Mouse (Mus musculus) ZHBTc4 (cell line): ENCODE data around the gene Olfr1186.

ENCODE experiments used
- DNase-seq: peaks from one replicate; pipeline ENCODE4 v3.0.0-alpha.2; 2011; ENCODE audit warnings: low read depth, low spot score

Gene Olfr1186

DNA sequence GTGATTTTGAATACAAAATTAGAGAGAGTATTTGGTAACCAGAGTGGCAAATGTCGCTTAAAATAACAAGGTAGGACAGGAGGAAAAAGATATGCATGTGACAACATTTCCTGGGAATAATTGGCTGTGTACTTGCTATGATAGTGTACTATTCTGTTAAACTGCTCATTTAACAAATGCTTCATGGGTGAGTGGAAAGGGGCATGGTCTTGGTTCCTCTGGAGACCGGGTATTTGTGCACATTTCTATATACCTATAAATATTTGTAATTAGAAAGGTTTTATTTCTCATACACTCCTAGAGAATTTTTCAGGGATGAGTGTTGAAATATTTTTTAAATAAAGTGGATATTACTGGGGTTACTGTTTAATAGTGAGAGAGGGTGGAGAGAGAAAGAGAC, at the start of gene Olfr1186:
TSS of gene Olfr1186 (plus strand) at position 301 of the 400 bp plus-strand sequence.
- no peak for DNase-seq

DNA sequence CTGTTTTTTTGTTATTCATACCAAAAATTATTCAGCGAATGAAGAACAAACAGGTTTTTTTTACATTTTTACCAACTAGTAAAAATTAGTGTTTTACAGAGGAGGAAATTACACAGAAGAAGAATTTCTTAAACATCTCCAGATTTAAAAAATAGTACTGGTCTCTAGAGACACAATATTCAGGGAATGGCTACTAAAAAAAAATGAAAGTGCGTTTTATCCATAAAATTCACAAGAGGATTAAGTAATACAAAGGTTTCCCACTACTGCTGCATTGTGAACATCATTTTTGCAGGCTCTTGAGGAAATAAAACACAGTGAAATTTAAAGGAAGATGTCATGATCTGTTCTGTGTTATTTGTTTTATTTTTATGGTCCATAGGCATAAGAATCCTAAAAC, 35.1 kb upstream of the Olfr1186 start, which contains the start of gene Olfr1184:
TSS of gene Olfr1184 (plus strand) at position 301 of the 400 bp plus-strand sequence.
- no peak for DNase-seq

DNA sequence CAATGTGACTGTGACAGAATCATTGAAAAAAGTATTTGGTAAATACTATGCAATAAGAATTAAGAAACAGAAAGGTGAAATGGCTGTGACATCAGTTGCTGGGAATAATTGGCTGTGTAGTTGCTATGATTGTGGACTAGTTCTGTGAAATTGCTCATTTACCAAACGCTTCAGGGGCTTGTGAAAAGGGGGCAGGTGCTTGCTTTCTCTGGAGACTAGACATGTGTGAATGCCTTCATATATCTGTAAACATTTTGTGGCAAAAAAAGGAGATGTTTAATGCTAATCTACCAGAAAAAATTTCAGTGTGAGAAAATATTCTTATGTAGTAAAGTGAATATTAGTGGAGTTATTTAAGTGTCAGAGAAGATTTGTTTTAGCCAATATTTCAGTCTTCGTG, 25.3 kb upstream of the Olfr1186 start, which contains the start of gene Olfr1185-ps1:
TSS of gene Olfr1185-ps1 (plus strand) at position 301 of the 400 bp plus-strand sequence.
- no peak for DNase-seq

DNA sequence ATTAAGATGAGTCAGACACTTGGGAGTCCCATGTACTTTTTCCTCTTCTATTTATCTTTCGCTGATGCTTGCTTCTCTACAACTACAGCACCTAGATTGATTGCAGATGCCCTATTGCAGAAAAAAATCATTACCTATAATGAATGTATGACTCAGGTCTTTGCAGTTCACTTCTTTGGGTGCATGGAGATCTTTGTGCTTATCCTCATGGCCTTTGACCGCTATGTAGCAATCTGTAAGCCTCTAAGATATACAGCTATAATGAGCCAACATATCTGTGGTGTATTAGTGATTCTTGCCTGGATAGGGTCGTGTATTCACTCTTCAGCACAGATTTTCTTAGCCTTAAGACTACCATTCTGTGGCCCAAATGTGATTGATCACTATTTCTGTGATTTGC, 7.4 kb downstream of the Olfr1186 start:
- no peak for DNase-seq

DNA sequence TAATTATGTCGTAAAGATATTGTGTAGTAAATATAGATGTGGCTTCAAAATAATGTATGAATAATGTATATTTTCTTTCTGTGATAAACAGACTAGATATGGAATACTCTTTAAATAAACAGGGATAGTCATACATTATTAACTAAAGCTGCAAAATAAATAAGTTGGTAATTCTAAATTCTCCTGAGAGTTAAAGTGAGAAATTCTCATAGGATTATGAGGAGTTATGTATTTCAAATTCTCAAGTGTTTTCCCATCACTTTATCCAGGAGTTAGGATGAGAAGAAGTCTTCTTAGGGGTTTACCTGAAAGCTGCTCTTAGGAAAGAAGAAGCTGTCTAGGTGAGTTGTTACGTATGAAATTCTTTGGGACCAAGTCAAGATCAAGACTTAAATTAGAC, 38.3 kb downstream of the Olfr1186 start, which contains the start of gene Olfr1188:
TSS of gene Olfr1188 (plus strand) at position 301 of the 400 bp plus-strand sequence.
- DNase-seq = no peak

DNA sequence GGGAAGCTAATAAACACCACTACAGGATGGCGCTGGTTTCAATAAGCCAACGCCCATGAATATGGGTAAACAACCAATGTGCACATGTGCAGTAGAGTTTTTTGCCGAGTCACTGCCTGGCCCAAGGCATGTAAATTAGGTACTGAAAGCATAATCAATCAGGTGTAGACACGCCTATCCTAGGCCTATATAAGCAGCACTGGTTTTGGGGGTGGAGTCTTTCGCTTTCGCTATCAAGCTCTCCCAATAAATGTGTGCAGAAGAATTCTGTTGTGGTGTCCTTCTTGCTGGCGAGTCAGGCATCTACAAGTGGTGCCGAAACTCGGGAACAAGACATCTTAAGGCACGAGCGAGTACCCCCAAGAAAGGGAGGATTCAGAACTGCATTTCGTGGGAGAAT, 54.3 kb downstream of the Olfr1186 start:
- DNase-seq = peak; percentile 2
